Mouse (Mus musculus) heart, embryonic 15.5 days (tissue): ENCODE data around the gene Ccdc117. TPM values are rescaled to one million over a fixed set of nuclear protein-coding genes. Genes with fewer than 3 reads are reported as not detected.

Experiments used
- ATAC-seq: fragments of 200-750 bp; cut with Nextera tagmentation; replicated peaks from 2 replicates; pipeline ENCODE4 v1.8.0; 2017; ENCODE audit warnings: low read depth, moderate TSS enrichment; ENCODE audit not compliant: insufficient number of reproducible peaks, insufficient read depth, low FRiP score
- H3K27ac ChIP-seq: fragments of 300-500 bp; sonication (generic); 2 replicates; pipeline ENCODE4 v1.5.1; 2015; ENCODE audit warnings: mild to moderate bottlenecking, inconsistent platforms
- H3K27me3 ChIP-seq: fragments of 300-500 bp; sonication (generic); 2 replicates; pipeline ENCODE4 v1.6.1; 2015; ENCODE audit warnings: inconsistent platforms
- H3K36me3 ChIP-seq: fragments of 300-500 bp; sonication (generic); 2 replicates; pipeline ENCODE4 v1.6.1; 2015; ENCODE audit warnings: mild to moderate bottlenecking, inconsistent platforms
- H3K4me1 ChIP-seq: fragments of 300-500 bp; sonication (generic); replicated peaks from 2 replicates; pipeline ENCODE4 v1.6.1; 2015; ENCODE audit warnings: inconsistent platforms
- H3K4me2 ChIP-seq: fragments of 300-500 bp; sonication (generic); 2 replicates; pipeline ENCODE4 v1.6.1; 2015; ENCODE audit warnings: inconsistent platforms, mild to moderate bottlenecking, moderate library complexity
- H3K4me3 ChIP-seq: fragments of 300-500 bp; sonication (generic); 2 replicates; pipeline ENCODE4 v1.5.1; 2015; ENCODE audit warnings: mild to moderate bottlenecking, inconsistent platforms
- H3K9ac ChIP-seq: fragments of 300-500 bp; sonication (generic); 2 replicates; pipeline ENCODE4 v1.6.1; 2015; ENCODE audit warnings: mild to moderate bottlenecking, inconsistent platforms
- H3K9me3 ChIP-seq: fragments of 300-500 bp; sonication (generic); replicated peaks from 2 replicates; pipeline ENCODE4 v1.6.1; 2016; ENCODE audit warnings: inconsistent platforms
- WGBS: fragments of 180-500 bp; shearing (Covaris S2); methylation state at CpG from one replicate; pipeline ENCODE4 v1.1.7; 2015; ENCODE audit warnings: mixed read lengths; 5-methylcytosine and 5-hydroxymethylcytosine counted together
- polyA plus RNA-seq: library from polyadenylated mRNA; unstranded; fragments of >200 nt; fragmentation: Nextera tagmentation; extraction: Ambion mirVana; gene quantifications from 2 replicates; pipeline ENCODE4 v1.2.1, GENCODE M21; 2015

Ccdc117 gene
- polyA plus RNA-seq: 10.9 and 13.1 TPM in 2 replicates

DNA sequence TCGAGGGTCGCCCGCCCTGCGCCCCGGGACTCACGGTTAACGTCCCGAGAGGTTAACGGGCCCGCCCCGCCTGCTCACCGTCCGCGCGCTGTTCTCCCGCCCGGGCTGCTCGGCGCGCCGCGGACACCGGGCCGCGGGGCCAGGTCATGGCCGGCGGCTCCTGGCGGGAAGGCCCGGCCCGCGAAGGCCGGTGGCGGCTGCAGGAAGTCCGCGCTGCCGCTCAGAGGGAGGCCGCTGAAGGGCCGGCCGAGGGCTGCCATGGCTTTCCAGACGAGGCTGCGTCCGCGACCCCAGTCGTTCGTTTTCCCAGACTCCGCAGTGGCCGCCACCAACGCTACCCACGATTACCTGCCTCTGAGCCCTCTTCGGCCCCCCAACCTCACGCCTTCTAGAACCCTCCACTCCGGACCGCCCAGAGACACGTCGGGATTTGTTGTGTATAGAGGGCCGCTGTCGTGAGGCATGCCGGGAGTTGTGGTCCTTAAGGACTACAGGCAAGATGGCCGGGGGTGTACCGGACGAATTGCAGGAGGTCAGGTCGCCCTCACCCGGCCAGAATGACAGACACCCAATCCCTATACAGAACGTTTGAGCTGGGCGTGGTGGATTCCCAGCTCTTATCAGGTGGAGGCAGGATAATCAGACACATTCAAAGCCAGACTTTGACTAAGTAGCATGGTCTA, at the start of gene Ccdc117:
Gene Ccdc117, minus strand, starts transcription at position 389 of the 683 bp plus-strand sequence.
- peak within 1 kb of the TSS; percentile 78 for H3K4me2 ChIP-seq
- peaks cover 2% of the 10 kb centered on the region; the same call in 1 of the 2 replicates for H3K36me3 ChIP-seq
- no peaks in the 10 kb centered on the region for H3K9me3 ChIP-seq
- H3K9ac ChIP-seq: peak within 1 kb of the TSS; percentile 91
- peak within 1 kb of the TSS; percentile 89 for H3K27ac ChIP-seq
- peak within 1 kb of the TSS; percentile 92 for H3K4me3 ChIP-seq
- no peaks in the 10 kb centered on the region for H3K27me3 ChIP-seq
- ATAC-seq: peak; percentile 99
- WGBS: under 1% methylated on average over 65 of the region's 65 CpGs
- peaks cover 15% of the 10 kb centered on the region for H3K4me1 ChIP-seq

DNA sequence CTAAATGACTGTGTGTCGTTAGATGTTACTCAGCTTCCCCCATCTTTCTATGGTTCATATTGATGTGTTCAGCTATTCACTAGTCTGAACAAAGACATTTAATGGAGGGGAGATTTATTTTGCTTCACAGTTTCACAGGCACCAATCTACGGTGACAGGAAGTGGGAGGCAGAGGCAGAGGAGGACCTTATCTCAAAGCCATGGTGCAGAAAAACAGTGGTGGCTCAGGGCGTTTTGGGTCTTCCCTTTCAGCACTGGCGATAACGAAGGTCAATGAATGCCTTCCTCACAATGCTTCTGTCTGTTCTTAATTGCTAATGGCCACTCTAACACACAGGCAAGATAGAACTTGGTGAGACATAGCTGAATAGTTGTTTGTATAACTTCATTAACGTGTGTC, 33.1 kb upstream of the Ccdc117 start:
- H3K27me3 ChIP-seq: no peaks in the 10 kb centered on the region
- H3K27ac ChIP-seq: no peak overlapping the region
- WGBS: 42% methylated on average over 6 of the region's 6 CpGs
- no peaks in the 10 kb centered on the region for H3K36me3 ChIP-seq
- H3K4me3 ChIP-seq: no peak overlapping the region
- no peaks in the 10 kb centered on the region for H3K4me1 ChIP-seq
- ATAC-seq: no peak
- no peak overlapping the region for H3K9ac ChIP-seq
- no peaks in the 10 kb centered on the region for H3K9me3 ChIP-seq
- no peak overlapping the region for H3K4me2 ChIP-seq

DNA sequence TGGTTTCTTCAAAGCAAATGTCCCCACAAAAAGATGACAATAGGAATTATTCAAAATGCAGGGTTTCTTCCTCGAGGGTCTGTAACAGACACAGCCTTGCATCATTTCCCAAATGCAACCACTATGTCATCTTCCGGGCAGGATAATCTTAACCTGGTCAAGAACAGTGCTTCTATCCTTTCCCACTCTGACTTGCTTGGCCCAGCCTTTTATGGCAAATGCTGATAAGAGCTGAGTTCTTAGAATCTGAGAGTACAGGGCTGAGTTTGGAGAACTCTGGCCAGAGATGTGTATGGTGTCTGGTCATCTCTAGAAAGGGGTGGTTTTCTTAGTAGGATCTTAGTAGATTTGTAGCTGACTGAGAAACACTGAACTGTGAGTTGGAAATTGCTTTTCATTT, 31.8 kb upstream of the Ccdc117 start:
- H3K27ac ChIP-seq: no peak overlapping the region
- H3K36me3 ChIP-seq: no peaks in the 10 kb centered on the region
- no peak overlapping the region for H3K9ac ChIP-seq
- no peaks in the 10 kb centered on the region for H3K9me3 ChIP-seq
- WGBS: 46% methylated on average over 2 of the region's 2 CpGs
- no peak overlapping the region for H3K4me2 ChIP-seq
- no peak overlapping the region for H3K4me3 ChIP-seq
- no peaks in the 10 kb centered on the region for H3K27me3 ChIP-seq
- no peak for ATAC-seq
- H3K4me1 ChIP-seq: no peaks in the 10 kb centered on the region

GRCm38 (mm10) chr11:5571856-5572255, 29.9 kb upstream of the Ccdc117 start:
- Histone ChIP-seq H3K4me2 (no peak overlapping the region), H3K4me1 (no peaks in the 10 kb centered on the region), H3K9me3 (no peaks in the 10 kb centered on the region), H3K4me3 (no peak overlapping the region), H3K9ac (no peak overlapping the region), H3K36me3 (no peaks in the 10 kb centered on the region), H3K27me3 (no peaks in the 10 kb centered on the region), H3K27ac (no peak overlapping the region)
- WGBS: 75% methylated on average over 4 of the region's 4 CpGs
- ATAC-seq: no peak

DNA sequence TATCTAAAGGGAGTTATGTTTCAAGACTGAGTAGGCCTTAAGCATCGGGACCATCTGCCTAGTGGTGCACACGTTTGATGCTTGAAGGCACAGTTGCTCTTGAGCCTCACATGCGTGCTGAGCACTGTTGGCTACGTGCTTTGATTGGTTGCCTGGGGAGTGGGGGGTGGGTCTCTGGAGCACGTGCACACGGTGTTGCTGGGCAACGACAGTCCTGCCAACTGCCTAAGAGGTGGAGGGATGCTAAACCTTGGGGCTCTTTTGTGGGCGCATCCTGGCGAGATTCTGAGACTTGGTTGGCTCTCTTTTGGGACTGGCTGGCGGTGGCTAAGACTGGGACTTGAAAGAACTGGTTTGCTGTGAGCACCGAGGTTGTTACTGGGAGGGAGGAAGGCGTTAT, 27.5 kb upstream of the Ccdc117 start, which contains the start of gene Ankrd36:
Gene Ankrd36, plus strand, starts transcription at position 211 of the 400 bp plus-strand sequence.
- Histone ChIP-seq H3K4me2 (no peak within 1 kb of the TSS), H3K36me3 (no peaks in the 10 kb centered on the region), H3K4me3 (no peak within 1 kb of the TSS), H3K27me3 (no peaks in the 10 kb centered on the region), H3K9ac (no peak within 1 kb of the TSS), H3K9me3 (no peaks in the 10 kb centered on the region), H3K4me1 (no peaks in the 10 kb centered on the region), H3K27ac (no peak within 1 kb of the TSS)
- WGBS: 82% methylated on average over 12 of the region's 12 CpGs
- no peak for ATAC-seq

GRCm38 (mm10) chr11:5568082-5568481, 26.1 kb upstream of the Ccdc117 start:
- ATAC-seq: no peak

DNA sequence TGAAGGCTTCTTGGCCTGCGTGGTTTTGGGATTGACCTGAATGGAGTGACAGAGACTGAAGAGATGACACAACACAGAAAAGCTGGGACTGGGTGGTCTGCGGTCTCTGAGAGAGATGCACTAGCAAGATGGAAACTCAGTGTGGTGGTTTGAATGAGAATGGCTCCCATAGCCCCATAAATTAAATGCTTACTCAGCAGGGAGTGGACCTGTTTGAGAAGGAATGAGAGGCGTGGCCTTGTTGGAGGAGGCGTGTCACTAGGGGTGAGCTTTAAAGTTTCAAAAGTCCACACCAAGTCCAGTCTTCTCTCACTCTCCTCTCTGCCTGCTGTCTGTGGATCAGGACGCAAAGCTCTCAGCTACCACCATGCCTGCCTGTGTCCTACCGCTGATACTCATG, 25.7 kb upstream of the Ccdc117 start:
- no peak for ATAC-seq
- H3K4me1 ChIP-seq: no peaks in the 10 kb centered on the region
- no peak overlapping the region for H3K4me2 ChIP-seq
- H3K27ac ChIP-seq: no peak overlapping the region
- 92% methylated on average over 6 of the region's 6 CpGs for WGBS
- no peaks in the 10 kb centered on the region for H3K9me3 ChIP-seq
- no peak overlapping the region for H3K9ac ChIP-seq
- no peaks in the 10 kb centered on the region for H3K27me3 ChIP-seq
- H3K4me3 ChIP-seq: no peak overlapping the region
- H3K36me3 ChIP-seq: no peaks in the 10 kb centered on the region

More at GRCm38 (mm10) chr11:5568082-5568481, 26.1 kb upstream of the Ccdc117 start:
- Histone ChIP-seq H3K9me3 (no peaks in the 10 kb centered on the region), H3K4me1 (no peaks in the 10 kb centered on the region), H3K27me3 (no peaks in the 10 kb centered on the region), H3K4me3 (no peak overlapping the region), H3K36me3 (no peaks in the 10 kb centered on the region), H3K4me2 (no peak overlapping the region), H3K9ac (no peak overlapping the region), H3K27ac (no peak overlapping the region)
- 88% methylated on average over 5 of the region's 5 CpGs for WGBS

DNA sequence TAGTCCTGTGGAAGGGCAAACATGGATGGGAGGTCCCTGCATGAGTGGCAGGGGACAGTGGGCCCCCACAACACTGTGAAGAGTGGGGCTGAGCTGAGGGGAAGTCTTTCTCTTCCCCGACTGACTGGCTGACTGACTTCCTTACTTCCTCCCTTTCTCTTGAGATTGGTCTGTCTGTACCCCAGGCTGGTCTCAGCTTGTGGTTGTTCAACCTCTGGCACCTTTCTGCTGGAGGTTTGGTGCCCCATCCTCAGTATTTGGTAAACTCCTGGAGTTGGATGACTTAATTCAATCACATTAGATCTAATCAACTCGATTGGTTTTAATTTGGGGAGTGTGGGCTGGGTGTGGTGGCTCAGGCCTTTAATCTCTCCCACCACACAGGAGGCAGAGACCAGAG, 24.5 kb upstream of the Ccdc117 start:
- H3K9ac ChIP-seq: no peak overlapping the region
- no peak overlapping the region for H3K4me3 ChIP-seq

DNA sequence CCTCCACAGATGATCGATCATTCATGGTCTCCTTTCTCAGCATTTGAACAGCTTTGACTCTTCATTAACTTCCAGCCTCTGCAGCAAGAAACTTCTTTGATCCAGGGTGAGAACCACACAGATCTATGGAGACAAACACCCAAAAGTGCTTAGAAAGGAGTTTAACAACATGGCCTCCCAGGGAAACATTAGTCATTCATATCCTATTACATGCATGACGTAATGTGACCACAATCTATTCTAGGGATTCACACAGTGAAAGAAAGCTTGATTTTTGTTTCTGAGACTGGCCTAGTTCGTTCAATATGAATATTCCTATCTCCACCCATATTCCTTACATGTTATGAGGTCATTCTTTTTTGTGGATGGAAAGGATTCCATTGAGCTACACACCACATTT, 23.6 kb upstream of the Ccdc117 start:
- no peaks in the 10 kb centered on the region for H3K9me3 ChIP-seq
- H3K9ac ChIP-seq: no peak overlapping the region
- ATAC-seq: no peak
- no peaks in the 10 kb centered on the region for H3K4me1 ChIP-seq
- H3K27ac ChIP-seq: no peak overlapping the region
- no peaks in the 10 kb centered on the region for H3K36me3 ChIP-seq
- no peak overlapping the region for H3K4me2 ChIP-seq
- no peak overlapping the region for H3K4me3 ChIP-seq
- H3K27me3 ChIP-seq: no peaks in the 10 kb centered on the region
- 90% methylated on average over 3 of the region's 3 CpGs for WGBS

More for the DNA sequence above, 24.5 kb upstream of the Ccdc117 start:
- Histone ChIP-seq H3K9me3 (no peaks in the 10 kb centered on the region), H3K4me1 (no peaks in the 10 kb centered on the region), H3K4me2 (no peak overlapping the region), H3K36me3 (no peaks in the 10 kb centered on the region), H3K27ac (no peak overlapping the region), H3K27me3 (no peaks in the 10 kb centered on the region)
- ATAC-seq: no peak
- 46% methylated on average over 2 of the region's 2 CpGs for WGBS

GRCm38 (mm10) chr11:5563898-5564297, 21.9 kb upstream of the Ccdc117 start:
- Histone ChIP-seq H3K27me3 (no peaks in the 10 kb centered on the region), H3K27ac (no peak overlapping the region), H3K9ac (no peak overlapping the region), H3K4me3 (no peak overlapping the region), H3K4me2 (no peak overlapping the region), H3K36me3 (no peaks in the 10 kb centered on the region), H3K4me1 (no peaks in the 10 kb centered on the region), H3K9me3 (no peaks in the 10 kb centered on the region)
- 63% methylated on average over 6 of the region's 6 CpGs for WGBS
- no peak for ATAC-seq

DNA sequence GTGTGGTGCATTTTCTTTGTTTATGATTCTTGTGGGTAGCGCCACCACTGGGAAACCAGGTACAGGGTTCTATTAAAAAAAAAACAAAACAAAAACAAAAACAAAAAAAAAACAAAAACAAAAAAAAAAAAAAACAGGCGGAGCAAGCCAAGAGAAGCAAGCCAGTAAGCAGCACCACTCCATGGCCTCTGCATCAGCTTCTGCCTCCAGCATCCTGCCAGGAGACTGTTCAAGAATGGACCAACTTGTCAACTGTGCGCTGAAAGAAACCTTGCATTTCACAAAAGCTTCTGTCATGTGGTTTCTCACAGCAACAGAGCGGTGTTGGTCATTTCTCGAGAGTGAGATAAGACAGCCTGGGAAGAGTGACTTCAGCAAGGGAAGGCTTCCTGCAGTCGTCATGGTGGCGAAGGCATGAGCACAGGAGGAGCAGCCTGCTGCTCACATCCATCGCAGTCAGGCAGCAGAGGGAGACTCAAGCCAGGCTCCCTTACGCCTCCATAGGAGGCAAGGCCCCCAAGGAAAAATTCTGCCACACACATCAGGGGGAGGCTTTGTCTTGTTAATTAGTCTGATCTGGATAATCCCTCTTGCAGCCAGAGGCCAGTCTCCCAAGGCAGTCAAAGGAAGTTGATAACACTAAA, 20.8 kb upstream of the Ccdc117 start:
- no peaks in the 10 kb centered on the region for H3K36me3 ChIP-seq
- H3K27me3 ChIP-seq: no peaks in the 10 kb centered on the region
- H3K4me1 ChIP-seq: peaks cover 4% of the 10 kb centered on the region
- H3K9me3 ChIP-seq: no peaks in the 10 kb centered on the region
- no peak overlapping the region for H3K4me3 ChIP-seq
- 25% methylated on average over 9 of the region's 9 CpGs for WGBS
- ATAC-seq: peak; percentile 67; the same call in 1 of the 2 replicates
- no peak overlapping the region for H3K4me2 ChIP-seq
- no peak overlapping the region for H3K27ac ChIP-seq
- H3K9ac ChIP-seq: no peak overlapping the region

- H3K27me3 ChIP-seq: no peaks in the 10 kb centered on the region
- no peak for ATAC-seq
- H3K4me3 ChIP-seq: no peak overlapping the region
- H3K36me3 ChIP-seq: no peaks in the 10 kb centered on the region
- H3K4me2 ChIP-seq: no peak overlapping the region
- 58% methylated on average over 3 of the region's 3 CpGs for WGBS
- H3K9me3 ChIP-seq: no peaks in the 10 kb centered on the region
- no peak overlapping the region for H3K27ac ChIP-seq
- no peak overlapping the region for H3K9ac ChIP-seq
- peaks cover 4% of the 10 kb centered on the region for H3K4me1 ChIP-seq
Measured at GRCm38 (mm10) chr11:5560273-5560672, 18.3 kb upstream of the Ccdc117 start.
